Mouse (Mus musculus): Measurements from ENCODE around the gene Pgpep1.

DNA sequence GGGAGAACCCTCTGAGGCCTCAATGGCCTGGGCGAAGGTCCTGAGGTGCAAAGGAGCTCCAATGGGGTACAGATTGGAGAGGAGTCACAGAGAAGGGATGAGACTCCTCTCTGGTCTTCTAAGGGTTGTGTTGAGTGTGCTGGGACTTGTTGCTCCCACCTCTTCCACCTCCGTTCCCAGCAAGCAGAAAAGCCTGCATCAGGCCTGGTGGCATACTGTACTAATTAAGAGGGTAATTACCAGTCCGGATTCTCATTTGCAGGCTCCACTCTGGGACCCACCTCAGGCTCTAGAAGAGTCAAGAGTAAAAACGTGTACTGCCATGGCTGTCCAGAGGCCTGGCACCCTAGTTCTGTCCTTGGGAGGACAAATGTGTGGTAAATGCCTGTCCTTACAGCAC lies 36.8 kb upstream of the Pgpep1 start:
- TF ChIP-seq CTCF (IDR thresholded peaks at IDR 0.05; ENCODE audit: control insufficient read depth, insufficient read depth, low read length) (no peak), POLR2A (IDR thresholded peaks at IDR 0.05; ENCODE audit: borderline replicate concordance, control insufficient read depth, low read depth, low read length) (no peak)

All from bone marrow, adult 2 months (tissue).